Mouse (Mus musculus) natural killer cell, adult 2 months (primary cell): ENCODE measurements around the gene N6amt1.

Experiments
- DNase-seq, 2 experiments: peaks; one replicate each; pipeline ENCODE4 v3.0.0; 2022; ENCODE audit warnings: low spot score in 2 of 2

Gene N6amt1

DNA sequence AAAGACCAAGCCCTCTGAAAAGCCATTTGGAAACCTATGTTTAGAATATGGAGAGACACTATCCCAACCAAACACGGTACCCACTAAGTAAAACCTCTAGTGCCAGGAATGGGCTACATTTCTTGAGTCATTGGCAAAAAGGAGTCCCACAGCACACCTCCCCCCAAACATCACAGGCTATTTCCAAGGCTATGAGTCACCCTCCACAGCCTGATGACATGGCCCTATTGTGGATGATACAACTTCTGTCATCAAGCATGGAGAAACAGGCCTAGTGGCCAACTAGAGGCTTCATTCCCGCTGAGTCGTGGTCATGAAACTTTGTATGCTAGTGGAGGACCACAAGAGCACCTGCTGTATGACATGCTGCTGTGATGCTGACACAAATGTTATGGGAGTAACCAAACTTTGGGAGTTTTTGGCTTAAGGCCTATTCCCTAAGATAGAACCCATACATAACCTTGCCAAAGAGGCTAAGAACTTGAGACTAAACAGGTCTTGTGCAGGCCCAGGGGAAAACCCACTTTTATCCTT, 33.5 kb downstream of the N6amt1 start:
- DNase-seq, result no peak

DNA sequence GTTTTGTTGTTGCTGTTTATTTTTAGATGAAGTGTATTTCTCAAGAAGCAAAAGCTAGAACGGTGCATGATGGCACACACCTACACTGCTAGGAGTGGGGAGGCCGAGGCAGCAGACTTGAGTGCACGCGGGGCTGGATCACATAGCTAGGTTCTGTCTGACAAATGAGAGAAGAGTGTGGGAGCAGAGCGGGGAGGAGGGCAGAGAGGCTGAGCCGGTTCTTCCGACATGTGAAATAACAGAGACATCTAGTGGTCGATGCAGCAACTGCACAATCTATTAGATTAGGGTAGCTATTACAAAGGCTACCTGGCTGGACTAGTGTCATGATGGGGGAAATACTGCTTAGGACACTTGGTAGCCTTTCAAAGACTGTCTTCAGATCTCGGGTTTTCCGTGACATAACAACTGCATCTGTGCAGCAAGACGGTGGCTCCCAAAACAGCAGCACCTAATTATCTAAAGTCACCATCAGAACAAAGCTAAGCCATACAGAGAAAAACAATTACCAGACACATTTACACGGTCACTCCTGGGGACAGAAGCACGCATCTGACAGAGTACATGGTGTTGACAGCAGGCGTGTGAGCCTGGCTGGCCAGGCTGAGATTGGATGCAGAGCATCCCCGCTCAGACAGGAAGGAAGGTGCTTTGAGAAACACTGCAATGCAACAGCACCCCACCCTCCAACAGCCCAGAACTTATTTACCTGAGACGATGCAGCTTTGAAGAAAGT, 40.0 kb downstream of the N6amt1 start:
- peak; percentile 21 to 28 for DNase-seq

DNA sequence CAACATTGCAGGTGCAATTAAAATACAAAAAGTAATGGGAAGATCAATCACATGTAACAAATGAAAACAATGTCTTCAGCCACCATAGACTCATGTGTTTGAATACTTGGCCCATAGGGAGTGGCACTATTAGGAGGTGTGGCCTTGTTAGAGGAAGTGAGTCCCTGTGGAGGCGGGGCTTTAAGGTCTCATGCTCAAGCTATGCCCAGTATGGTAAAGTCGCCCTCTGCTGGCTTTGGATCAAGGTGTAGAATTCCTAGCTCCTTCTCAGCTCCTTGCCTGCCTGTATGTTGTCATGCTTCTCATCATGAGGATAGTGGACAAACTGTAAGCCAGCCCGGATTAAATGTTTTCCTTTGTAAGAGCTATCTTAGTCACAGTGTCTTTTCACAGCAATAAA, 51.0 kb downstream of the N6amt1 start:
- DNase-seq, result peak; percentile 9 to 37
